Mouse (Mus musculus): Measurements from ENCODE around the gene Anp32e.
"Not testable (repeated sequence)": the region's sequence is repeated elsewhere in the genome, so short reads cannot be mapped to it uniquely, and the experiment has no call there.

Gene Anp32e

GRCm38 (mm10) chr3:95928658-95929503 is at the start of gene Anp32e:
Anp32e (plus strand) TSS chr3:95929246.
- DNase-seq (ENCODE audit: low spot score in 2 of 2) = peak; percentile 98

GRCm38 (mm10) chr3:95881979-95882815 is 46.8 kb upstream of the Anp32e start, which contains the start of gene Ciart:
Ciart (minus strand) TSS chr3:95882251.
- peak; percentile 91 for DNase-seq (ENCODE audit: low spot score in 2 of 2)

- DNase-seq (ENCODE audit: low spot score in 2 of 2) = peak; percentile 67 to 75
Measured at GRCm38 (mm10) chr3:95882816-95883425, 46.1 kb upstream of the Anp32e start.

GRCm38 (mm10) chr3:95884400-95884799 is 44.6 kb upstream of the Anp32e start:
- DNase-seq (ENCODE audit: low spot score in 2 of 2) = no peak

- no peak for DNase-seq (ENCODE audit: low spot score in 2 of 2)
Measured at GRCm38 (mm10) chr3:95887596-95887995, 41.5 kb upstream of the Anp32e start.

GRCm38 (mm10) chr3:95889664-95890063 is 39.4 kb upstream of the Anp32e start:
- DNase-seq (ENCODE audit: low spot score in 2 of 2) = no peak

- DNase-seq (ENCODE audit: low spot score in 2 of 2) = peak; percentile 84 to 86
Measured at GRCm38 (mm10) chr3:95891211-95892065, 37.6 kb upstream of the Anp32e start, which contains the start of gene BC028528. BC028528 (minus strand) TSS chr3:95892005.

GRCm38 (mm10) chr3:95892066-95893052 is 36.7 kb upstream of the Anp32e start:
- no peak for DNase-seq (ENCODE audit: low spot score in 2 of 2)

- DNase-seq (ENCODE audit: low spot score in 2 of 2) = peak in 1 of 2 experiments; percentile 32
Measured at GRCm38 (mm10) chr3:95893126-95893525, 35.9 kb upstream of the Anp32e start.

GRCm38 (mm10) chr3:95893606-95894316 is 35.3 kb upstream of the Anp32e start, which contains the start of gene Aph1a:
Aph1a (plus strand) TSS chr3:95893969.
- DNase-seq (ENCODE audit: low spot score in 2 of 2) = peak; percentile 98

- peak in 1 of 2 experiments; percentile 29 for DNase-seq (ENCODE audit: low spot score in 2 of 2)
Measured at GRCm38 (mm10) chr3:95894317-95895160, 34.5 kb upstream of the Anp32e start.

- DNase-seq (ENCODE audit: low spot score in 2 of 2) = not testable (repeated sequence)
Measured at GRCm38 (mm10) chr3:95895501-95895900, 33.5 kb upstream of the Anp32e start.

- DNase-seq (ENCODE audit: low spot score in 2 of 2) = no peak
Measured at GRCm38 (mm10) chr3:95899800-95900524, 29.1 kb upstream of the Anp32e start.

GRCm38 (mm10) chr3:95901616-95902372 is 27.3 kb upstream of the Anp32e start:
- no peak for DNase-seq (ENCODE audit: low spot score in 2 of 2)

- DNase-seq (ENCODE audit: low spot score in 2 of 2) = no peak
Measured at GRCm38 (mm10) chr3:95902373-95902625, 26.7 kb upstream of the Anp32e start.

GRCm38 (mm10) chr3:95902643-95903042 is 26.4 kb upstream of the Anp32e start:
- DNase-seq (ENCODE audit: low spot score in 2 of 2) = no peak
